Mouse (Mus musculus): ENCODE results near the gene Cdk5. TPM values are rescaled to one million over a fixed set of nuclear protein-coding genes. Genes with fewer than 3 reads are reported as not detected.

Gene Cdk5
- polyA plus RNA-seq, 1 experiment from 2014 or later: 8.8 TPM

DNA sequence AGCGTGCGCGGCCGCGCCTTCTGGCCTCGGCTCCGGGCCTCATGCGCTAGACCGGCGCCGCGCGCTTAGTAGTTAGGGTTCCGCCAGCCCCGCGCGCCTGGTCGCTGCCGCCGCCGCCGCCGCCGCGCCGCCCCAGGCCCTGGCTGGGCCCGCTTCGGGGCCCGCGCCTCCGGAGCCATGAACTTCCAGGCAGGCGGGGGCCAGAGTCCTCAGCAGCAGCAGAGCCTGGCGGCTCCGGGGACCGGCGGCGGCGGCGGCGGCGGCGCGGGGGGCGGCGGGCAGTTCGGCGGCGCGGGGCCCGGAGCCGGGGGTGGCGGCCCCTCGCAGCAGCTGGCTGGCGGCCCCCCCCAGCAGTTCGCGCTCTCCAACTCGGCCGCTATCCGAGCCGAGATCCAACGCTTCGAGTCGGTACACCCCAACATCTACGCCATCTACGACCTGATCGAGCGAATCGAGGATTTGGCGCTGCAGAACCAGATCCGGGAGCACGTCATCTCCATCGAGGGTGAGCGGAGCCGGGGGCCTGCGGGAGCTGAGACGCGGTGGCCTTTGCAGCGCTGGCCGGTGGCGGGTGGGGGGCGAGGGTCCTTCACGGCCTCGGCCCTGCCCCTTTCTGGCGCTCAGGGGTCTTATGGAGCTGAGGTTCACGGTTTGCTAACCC is 28.8 kb upstream of the Cdk5 start, which contains the start of gene Agap3:
Agap3 (plus strand) TSS at position 148 of the 661 bp plus-strand sequence.
- H3K4me2 ChIP-seq (ENCODE audit: low read depth, low read length): peak within 1 kb of the TSS; percentile 99
- ATAC-seq (ENCODE audit: low read depth): no peak
- H3K36me3 ChIP-seq (ENCODE audit: control insufficient read depth, insufficient read depth): no peaks in the 10 kb centered on the region
- H3K27ac ChIP-seq (ENCODE audit: low read length): peak within 1 kb of the TSS; percentile 95
- H3K9me3 ChIP-seq (replicated peaks; ENCODE audit: control insufficient read depth, low read length): no peaks in the 10 kb centered on the region
- H3K4me3 ChIP-seq (ENCODE audit: low read depth, low read length): peak within 1 kb of the TSS; percentile 82
- H3K27me3 ChIP-seq (ENCODE audit: control insufficient read depth, insufficient read depth, low read depth, low read length): no peaks in the 10 kb centered on the region
- under 1% methylated on average over 49 of the region's 85 CpGs for WGBS (ENCODE audit: insufficient replicate concordance)
- peak within 1 kb of the TSS; percentile 84 for H3K9ac ChIP-seq (ENCODE audit: low read depth, low read length)
- peaks cover 43% of the 10 kb centered on the region for H3K4me1 ChIP-seq (ENCODE audit: control insufficient read depth, low read depth, low read length)

- peaks cover 46% of the 10 kb centered on the region for H3K4me1 ChIP-seq (ENCODE audit: control insufficient read depth, low read depth, low read length)
Measured at GRCm38 (mm10) chr5:24451264-24452029, 28.1 kb upstream of the Cdk5 start.

DNA sequence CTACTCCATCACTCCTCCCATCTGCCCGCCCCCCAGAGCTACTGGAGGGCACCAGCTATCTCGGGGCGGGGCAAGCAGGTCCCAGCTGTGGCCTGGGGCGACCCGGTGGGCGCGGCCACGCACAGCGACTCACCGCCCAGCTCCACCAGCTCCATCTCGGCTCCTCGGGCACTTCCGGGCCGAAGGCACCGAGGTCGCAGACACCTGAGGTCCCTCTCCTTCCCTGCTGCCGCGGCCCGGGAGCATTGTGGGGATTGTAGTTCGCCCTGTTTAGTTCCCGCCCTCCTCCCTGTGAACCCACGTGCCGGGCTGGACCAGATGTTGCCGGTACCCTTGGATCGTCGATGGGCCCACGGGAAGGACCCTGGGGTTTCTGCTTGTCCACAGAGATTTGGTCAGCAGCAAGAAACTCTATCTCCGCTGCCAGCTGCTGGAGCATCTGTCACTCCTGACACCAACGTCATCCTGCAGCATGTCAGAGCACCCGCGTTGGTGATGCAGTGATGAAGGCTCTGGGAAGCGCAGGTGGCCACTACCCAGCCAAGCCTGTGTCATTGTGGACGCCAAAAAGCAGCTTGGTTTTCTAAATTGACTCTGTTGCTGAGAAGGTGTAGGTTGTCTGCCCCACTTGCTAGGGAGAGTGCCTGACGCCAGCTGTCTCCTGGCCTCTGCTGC is 24.4 kb upstream of the Cdk5 start, which contains the start of gene Tmub1:
Tmub1 (minus strand) TSS at position 231 of the 675 bp plus-strand sequence.
- peaks cover 48% of the 10 kb centered on the region for H3K4me1 ChIP-seq (ENCODE audit: control insufficient read depth, low read depth, low read length)
- peak within 1 kb of the TSS; percentile 71 for H3K9ac ChIP-seq (ENCODE audit: low read depth, low read length)
- peak within 1 kb of the TSS; percentile 90 for H3K4me2 ChIP-seq (ENCODE audit: low read depth, low read length)
- no peaks in the 10 kb centered on the region for H3K27me3 ChIP-seq (ENCODE audit: control insufficient read depth, insufficient read depth, low read depth, low read length)
- no peaks in the 10 kb centered on the region for H3K9me3 ChIP-seq (replicated peaks; ENCODE audit: control insufficient read depth, low read length)
- no peaks in the 10 kb centered on the region for H3K36me3 ChIP-seq (ENCODE audit: control insufficient read depth, insufficient read depth)
- H3K27ac ChIP-seq (ENCODE audit: low read length): peak within 1 kb of the TSS; percentile 71
- WGBS (ENCODE audit: insufficient replicate concordance): 2% methylated on average over 34 of the region's 34 CpGs
- ATAC-seq (ENCODE audit: low read depth): peak; percentile 61
- peak within 1 kb of the TSS; percentile 74 for H3K4me3 ChIP-seq (ENCODE audit: low read depth, low read length)

More at GRCm38 (mm10) chr5:24451264-24452029, 28.1 kb upstream of the Cdk5 start:
- peak; percentile 77 for ATAC-seq (ENCODE audit: low read depth)
- Histone ChIP-seq H3K4me2 (ENCODE audit: low read depth, low read length) (peak overlapping the region; percentile 99), H3K9me3 (replicated peaks; ENCODE audit: control insufficient read depth, low read length) (no peaks in the 10 kb centered on the region), H3K4me3 (ENCODE audit: low read depth, low read length) (peak overlapping the region; percentile 82), H3K27ac (ENCODE audit: low read length) (peak overlapping the region; percentile 95), H3K9ac (ENCODE audit: low read depth, low read length) (peak overlapping the region; percentile 84), H3K36me3 (ENCODE audit: control insufficient read depth, insufficient read depth) (no peaks in the 10 kb centered on the region), H3K27me3 (ENCODE audit: control insufficient read depth, insufficient read depth, low read depth, low read length) (no peaks in the 10 kb centered on the region)
- 2% methylated on average over 48 of the region's 66 CpGs for WGBS (ENCODE audit: insufficient replicate concordance)

DNA sequence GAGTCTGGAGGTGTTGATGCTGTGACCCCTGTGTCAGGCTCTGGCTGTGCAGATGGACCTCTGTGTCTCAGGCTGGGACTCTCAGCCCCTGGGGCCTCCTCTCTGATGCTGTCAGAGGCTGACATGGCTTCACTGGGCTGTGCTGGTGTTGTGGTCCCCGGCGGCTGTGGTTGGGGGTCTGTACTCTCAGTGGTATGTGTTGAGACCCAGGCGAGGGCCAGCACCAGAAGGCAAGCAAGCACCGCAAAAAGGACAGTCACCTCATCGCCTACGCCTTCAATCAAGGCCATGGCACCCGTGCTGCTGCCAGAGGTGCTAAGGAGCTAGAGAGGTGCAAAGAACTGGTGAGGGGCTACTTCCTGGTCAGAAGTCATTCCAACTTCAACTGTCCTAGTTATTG is 23.3 kb upstream of the Cdk5 start:
- Histone ChIP-seq H3K4me1 (ENCODE audit: control insufficient read depth, low read depth, low read length) (peaks cover 44% of the 10 kb centered on the region), H3K4me3 (ENCODE audit: low read depth, low read length) (no peak overlapping the region), H3K9ac (ENCODE audit: low read depth, low read length) (no peak overlapping the region), H3K36me3 (ENCODE audit: control insufficient read depth, insufficient read depth) (no peaks in the 10 kb centered on the region), H3K27me3 (ENCODE audit: control insufficient read depth, insufficient read depth, low read depth, low read length) (no peaks in the 10 kb centered on the region), H3K4me2 (ENCODE audit: low read depth, low read length) (no peak overlapping the region), H3K9me3 (replicated peaks; ENCODE audit: control insufficient read depth, low read length) (no peaks in the 10 kb centered on the region), H3K27ac (ENCODE audit: low read length) (no peak overlapping the region)
- 90% methylated on average over 7 of the region's 7 CpGs for WGBS (ENCODE audit: insufficient replicate concordance)
- ATAC-seq (ENCODE audit: low read depth): no peak

GRCm38 (mm10) chr5:24445428-24446080 is 22.2 kb upstream of the Cdk5 start:
- Histone ChIP-seq H3K27ac (ENCODE audit: low read length) (peak overlapping the region; percentile 89), H3K4me2 (ENCODE audit: low read depth, low read length) (peak overlapping the region; percentile 96), H3K27me3 (ENCODE audit: control insufficient read depth, insufficient read depth, low read depth, low read length) (no peaks in the 10 kb centered on the region), H3K9me3 (replicated peaks; ENCODE audit: control insufficient read depth, low read length) (no peaks in the 10 kb centered on the region), H3K4me3 (ENCODE audit: low read depth, low read length) (peak overlapping the region; percentile 94), H3K9ac (ENCODE audit: low read depth, low read length) (peak overlapping the region; percentile 92), H3K4me1 (ENCODE audit: control insufficient read depth, low read depth, low read length) (peaks cover 36% of the 10 kb centered on the region), H3K36me3 (ENCODE audit: control insufficient read depth, insufficient read depth) (peaks cover 5% of the 10 kb centered on the region)
- ATAC-seq (ENCODE audit: low read depth): no peak
- WGBS (ENCODE audit: insufficient replicate concordance): 57% methylated on average over 20 of the region's 20 CpGs

DNA sequence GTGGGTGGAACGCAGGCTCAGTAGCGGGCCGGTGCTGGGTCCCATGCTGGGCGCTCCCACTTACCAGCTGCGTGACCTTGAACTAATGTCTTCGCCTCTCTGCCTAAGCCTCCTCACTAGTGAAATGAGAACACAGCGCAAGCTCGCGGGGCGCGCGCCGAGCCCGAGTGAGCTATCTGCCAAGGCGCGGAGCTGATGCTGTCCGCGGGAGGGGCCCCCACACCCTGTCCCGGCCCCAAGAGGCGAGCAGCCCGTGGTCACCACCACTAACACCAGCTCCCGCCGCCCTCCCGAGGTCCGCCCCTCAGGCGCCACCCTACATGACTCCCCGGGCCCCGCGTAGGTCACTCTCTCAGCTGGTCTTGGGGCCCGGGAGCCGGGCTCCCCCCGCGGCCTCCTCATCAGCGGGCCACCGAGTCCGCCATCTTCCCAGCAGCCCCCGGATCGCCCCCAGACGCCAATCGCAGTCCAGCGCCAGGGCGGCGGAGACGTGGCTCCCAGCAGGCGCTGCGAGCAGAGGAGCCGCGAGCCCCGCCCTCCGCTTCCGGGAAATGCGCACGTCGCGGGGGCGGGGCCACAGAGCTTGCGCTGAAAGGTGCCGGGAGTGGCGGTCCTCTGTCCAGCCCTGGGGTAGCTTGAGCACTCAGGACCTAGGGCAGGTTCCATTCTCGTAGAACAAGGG is 21.6 kb upstream of the Cdk5 start, which contains the start of gene Fastk:
Fastk (minus strand) TSS at position 542 of the 682 bp plus-strand sequence.
- no peaks in the 10 kb centered on the region for H3K9me3 ChIP-seq (replicated peaks; ENCODE audit: control insufficient read depth, low read length)
- peaks cover 36% of the 10 kb centered on the region for H3K4me1 ChIP-seq (ENCODE audit: control insufficient read depth, low read depth, low read length)
- WGBS (ENCODE audit: insufficient replicate concordance): under 1% methylated on average over 55 of the region's 60 CpGs
- peak within 1 kb of the TSS; percentile 89 for H3K27ac ChIP-seq (ENCODE audit: low read length)
- H3K9ac ChIP-seq (ENCODE audit: low read depth, low read length): peak within 1 kb of the TSS; percentile 92
- H3K27me3 ChIP-seq (ENCODE audit: control insufficient read depth, insufficient read depth, low read depth, low read length): no peaks in the 10 kb centered on the region
- peaks cover 9% of the 10 kb centered on the region for H3K36me3 ChIP-seq (ENCODE audit: control insufficient read depth, insufficient read depth)
- peak; percentile 84 for ATAC-seq (ENCODE audit: low read depth)
- H3K4me2 ChIP-seq (ENCODE audit: low read depth, low read length): peak within 1 kb of the TSS; percentile 96
- peak within 1 kb of the TSS; percentile 94 for H3K4me3 ChIP-seq (ENCODE audit: low read depth, low read length)

GRCm38 (mm10) chr5:24443927-24444326 is 20.6 kb upstream of the Cdk5 start:
- ATAC-seq (ENCODE audit: low read depth): no peak
- Histone ChIP-seq H3K4me3 (ENCODE audit: low read depth, low read length) (peak overlapping the region; percentile 94), H3K27ac (ENCODE audit: low read length) (no peak overlapping the region), H3K27me3 (ENCODE audit: control insufficient read depth, insufficient read depth, low read depth, low read length) (no peaks in the 10 kb centered on the region), H3K4me2 (ENCODE audit: low read depth, low read length) (peak overlapping the region; percentile 96), H3K36me3 (ENCODE audit: control insufficient read depth, insufficient read depth) (peaks cover 16% of the 10 kb centered on the region), H3K9ac (ENCODE audit: low read depth, low read length) (peak overlapping the region; percentile 92), H3K9me3 (replicated peaks; ENCODE audit: control insufficient read depth, low read length) (no peaks in the 10 kb centered on the region), H3K4me1 (ENCODE audit: control insufficient read depth, low read depth, low read length) (peaks cover 36% of the 10 kb centered on the region)
- 84% methylated on average over 12 of the region's 12 CpGs for WGBS (ENCODE audit: insufficient replicate concordance)

DNA sequence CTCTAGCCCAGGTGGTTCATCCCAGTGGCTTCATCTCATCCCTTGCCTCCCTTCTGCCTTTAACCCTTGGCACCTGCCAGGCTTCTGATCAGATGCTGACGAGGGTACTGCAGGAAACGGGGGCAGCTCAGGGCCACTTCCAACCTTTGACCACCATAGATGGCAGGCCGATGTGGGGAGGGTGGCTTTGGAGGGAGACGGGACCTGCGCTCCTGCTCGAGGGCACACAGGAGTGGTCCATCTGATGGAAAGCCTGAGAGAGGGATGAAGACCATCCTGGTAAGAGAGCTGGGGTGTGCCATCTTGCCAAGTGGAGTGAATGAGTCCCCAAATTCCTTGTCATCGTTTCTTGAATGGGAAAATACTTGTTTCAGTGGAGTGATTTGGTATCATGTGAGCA is 19.9 kb upstream of the Cdk5 start:
- Histone ChIP-seq H3K36me3 (ENCODE audit: control insufficient read depth, insufficient read depth) (peaks cover 16% of the 10 kb centered on the region), H3K4me2 (ENCODE audit: low read depth, low read length) (no peak overlapping the region), H3K4me1 (ENCODE audit: control insufficient read depth, low read depth, low read length) (peaks cover 36% of the 10 kb centered on the region), H3K9me3 (replicated peaks; ENCODE audit: control insufficient read depth, low read length) (no peaks in the 10 kb centered on the region), H3K4me3 (ENCODE audit: low read depth, low read length) (no peak overlapping the region), H3K27ac (ENCODE audit: low read length) (no peak overlapping the region), H3K27me3 (ENCODE audit: control insufficient read depth, insufficient read depth, low read depth, low read length) (no peaks in the 10 kb centered on the region), H3K9ac (ENCODE audit: low read depth, low read length) (no peak overlapping the region)
- no peak for ATAC-seq (ENCODE audit: low read depth)
- 81% methylated on average over 7 of the region's 7 CpGs for WGBS (ENCODE audit: insufficient replicate concordance)
